Mouse (Mus musculus) hindbrain, embryonic 16.5 days (tissue): ENCODE measurements around the gene Cfap20. TPM values are rescaled to one million over a fixed set of nuclear protein-coding genes. Genes with fewer than 3 reads are reported as not detected.

Experiments
- ATAC-seq: fragments of 200-750 bp; cut with Nextera tagmentation; 2 replicates; pipeline ENCODE4 v1.8.0; 2017; ENCODE audit warnings: moderate TSS enrichment, moderate library complexity
- H3K27ac ChIP-seq: fragments of 300-500 bp; sonication (generic); 2 replicates; pipeline ENCODE4 v1.5.1; 2014; ENCODE audit warnings: low read depth, mild to moderate bottlenecking, control low read depth, low read length, moderate library complexity
- H3K27me3 ChIP-seq: fragments of 300-500 bp; sonication (generic); replicated peaks from 2 replicates; pipeline ENCODE4 v1.6.1; 2014; ENCODE audit warnings: low read length; ENCODE audit not compliant: control insufficient read depth, insufficient read depth
- H3K36me3 ChIP-seq: fragments of 300-500 bp; sonication (generic); 2 replicates; pipeline ENCODE4 v1.6.1; 2014; ENCODE audit warnings: mild to moderate bottlenecking, low read length, moderate library complexity, mixed read lengths; ENCODE audit not compliant: control insufficient read depth, insufficient read depth
- H3K4me1 ChIP-seq: fragments of 300-500 bp; sonication (generic); 2 replicates; pipeline ENCODE4 v1.6.1; 2014; ENCODE audit warnings: low read depth, low read length; ENCODE audit not compliant: control insufficient read depth, insufficient read depth
- H3K4me2 ChIP-seq: fragments of 300-500 bp; sonication (generic); 2 replicates; pipeline ENCODE4 v1.6.1; 2014; ENCODE audit warnings: mild to moderate bottlenecking, low read length, control low read depth, moderate library complexity
- H3K4me3 ChIP-seq: fragments of 300-500 bp; sonication (generic); 2 replicates; pipeline ENCODE4 v1.5.1; 2014; ENCODE audit warnings: mild to moderate bottlenecking, low read length, control low read depth, moderate library complexity
- H3K9ac ChIP-seq: fragments of 300-500 bp; sonication (generic); 2 replicates; pipeline ENCODE4 v1.6.1; 2014; ENCODE audit warnings: low read depth, mild to moderate bottlenecking, control low read depth, low read length, moderate library complexity
- H3K9me3 ChIP-seq: fragments of 300-500 bp; sonication (generic); 2 replicates; pipeline ENCODE4 v1.6.1; 2014; ENCODE audit warnings: mild to moderate bottlenecking, low read length, moderate library complexity; ENCODE audit not compliant: control insufficient read depth
- WGBS: fragments of 180-500 bp; shearing (Covaris S2); extraction: QIAGEN DNeasy Blood & Tissue Kit; methylation state at CpG from one replicate; pipeline ENCODE4 v1.1.7; 2014; 5-methylcytosine and 5-hydroxymethylcytosine counted together
- polyA plus RNA-seq: library from polyadenylated mRNA; unstranded; fragments of >200 nt; fragmentation: Nextera tagmentation; extraction: Ambion mirVana; gene quantifications from 2 replicates; pipeline ENCODE4 v1.2.1, GENCODE M21; 2015

Gene Cfap20
- polyA plus RNA-seq, 1 experiment from 2014 or later: 124 TPM

DNA sequence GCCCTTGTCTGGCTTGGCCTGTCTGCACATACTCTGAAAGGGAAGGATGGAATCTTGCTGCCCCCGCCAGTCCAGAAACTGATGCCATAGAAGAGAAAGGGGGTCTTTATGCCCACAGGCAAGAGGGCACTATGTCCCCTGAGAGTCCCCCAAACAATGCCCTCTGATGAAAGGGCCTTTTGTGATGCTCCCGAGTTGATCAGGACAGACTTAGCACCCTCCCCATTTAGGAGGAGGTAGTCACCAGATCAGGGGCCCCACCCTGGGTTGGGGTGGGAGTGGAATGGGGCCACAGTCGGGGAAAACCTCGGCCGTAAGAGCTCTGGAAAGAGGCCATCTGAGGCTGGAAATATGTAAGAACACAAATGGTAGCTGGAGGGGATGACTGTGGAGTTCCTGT lies 37.5 kb downstream of the Cfap20 start:
- H3K4me2 ChIP-seq: no peak overlapping the region
- ATAC-seq: 0 out of 2 replicates have a peak, but pooled peaks have one; percentile 46
- no peaks in the 10 kb centered on the region for H3K27me3 ChIP-seq
- H3K36me3 ChIP-seq: no peaks in the 10 kb centered on the region
- H3K27ac ChIP-seq: no peak overlapping the region
- H3K9ac ChIP-seq: no peak overlapping the region
- H3K4me1 ChIP-seq: no peaks in the 10 kb centered on the region
- no peak overlapping the region for H3K4me3 ChIP-seq
- WGBS: 49% methylated on average over 5 of the region's 5 CpGs
- H3K9me3 ChIP-seq: no peaks in the 10 kb centered on the region

DNA sequence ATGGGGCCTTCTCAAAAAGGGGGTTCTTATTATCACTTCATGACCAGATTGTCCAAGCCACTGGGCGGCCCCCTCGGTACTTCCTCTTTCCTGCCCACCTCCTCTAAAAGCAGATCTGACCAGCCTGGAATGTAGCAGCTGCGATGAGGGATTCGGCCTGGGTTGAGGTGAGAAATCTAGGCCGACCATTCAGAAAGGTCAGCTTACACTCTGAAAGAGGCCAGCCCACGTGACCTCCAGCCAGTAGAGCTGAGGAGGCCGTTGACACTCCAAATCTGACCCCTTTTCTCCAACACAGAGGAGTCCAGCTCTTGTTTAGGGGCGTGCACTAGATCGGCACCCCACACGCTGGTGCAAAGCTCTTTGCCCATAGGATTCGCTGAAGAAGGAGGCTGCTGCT lies 37.9 kb downstream of the Cfap20 start:
- Histone ChIP-seq H3K27ac (no peak overlapping the region), H3K4me2 (no peak overlapping the region), H3K9ac (no peak overlapping the region), H3K27me3 (no peaks in the 10 kb centered on the region), H3K4me1 (no peaks in the 10 kb centered on the region), H3K4me3 (no peak overlapping the region), H3K36me3 (no peaks in the 10 kb centered on the region), H3K9me3 (no peaks in the 10 kb centered on the region)
- WGBS: 65% methylated on average over 11 of the region's 11 CpGs
- no peak for ATAC-seq

DNA sequence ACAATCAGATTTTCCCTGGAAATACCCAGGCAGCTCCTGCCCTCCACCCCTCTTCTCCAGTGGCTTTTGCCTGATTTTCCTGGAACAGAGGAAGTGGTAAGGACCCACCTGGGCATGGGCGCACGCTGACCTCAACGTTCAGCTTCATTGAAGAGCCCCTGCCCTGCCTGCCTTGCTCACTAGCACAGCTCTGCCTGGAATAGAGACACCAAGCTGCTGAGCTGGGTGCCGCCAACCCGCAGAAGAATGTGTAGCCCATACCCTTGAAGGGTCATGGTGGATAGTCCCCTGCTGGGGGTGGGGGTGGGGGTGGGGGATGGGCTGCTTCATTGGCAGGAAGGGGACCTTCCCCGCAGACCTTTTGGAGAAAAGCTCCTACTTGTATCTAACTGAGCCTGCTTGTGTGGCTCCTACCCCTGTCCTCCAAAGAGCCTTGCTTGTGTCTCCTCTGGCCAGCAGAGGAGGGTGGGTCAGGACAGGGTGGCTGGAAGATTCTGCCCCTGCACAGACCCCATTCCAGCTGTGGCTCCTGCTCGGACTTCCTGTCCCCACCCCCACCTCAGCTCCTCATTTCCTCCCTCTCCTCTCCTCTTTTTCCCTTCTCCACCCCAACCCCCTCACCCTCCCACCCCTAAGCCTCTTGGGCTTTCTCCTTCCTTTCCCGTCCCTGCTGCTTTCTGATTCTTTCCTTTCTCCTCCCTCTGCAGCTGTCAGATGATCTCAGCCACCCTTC lies 39.3 kb downstream of the Cfap20 start:
- Histone ChIP-seq H3K36me3 (no peaks in the 10 kb centered on the region), H3K9ac (no peak overlapping the region), H3K4me2 (no peak overlapping the region), H3K9me3 (no peaks in the 10 kb centered on the region), H3K4me3 (no peak overlapping the region), H3K27ac (no peak overlapping the region), H3K4me1 (no peaks in the 10 kb centered on the region), H3K27me3 (no peaks in the 10 kb centered on the region)
- WGBS: 44% methylated on average over 8 of the region's 8 CpGs
- no peak for ATAC-seq

DNA sequence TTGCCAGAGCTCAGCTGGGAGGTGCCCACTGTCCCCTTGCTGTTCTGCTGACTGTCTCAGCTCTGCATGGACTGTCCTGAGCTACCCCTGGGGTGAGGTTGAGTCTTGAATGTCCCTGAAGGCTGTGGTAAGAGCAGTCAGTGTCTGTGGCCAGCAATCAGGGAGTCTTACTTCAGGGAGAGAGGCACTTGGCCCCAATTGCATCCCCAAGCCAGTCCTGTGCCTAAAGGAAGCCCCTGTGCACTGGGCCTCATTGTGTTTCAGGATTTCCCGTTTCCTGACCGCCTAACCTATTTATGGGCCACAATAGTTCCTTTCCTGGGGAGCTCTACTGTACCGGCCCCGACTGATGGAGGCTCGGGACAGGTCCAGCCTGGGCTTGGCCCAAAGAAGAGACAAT lies 42.1 kb downstream of the Cfap20 start:
- H3K9me3 ChIP-seq: no peaks in the 10 kb centered on the region
- H3K4me1 ChIP-seq: no peaks in the 10 kb centered on the region
- no peak for ATAC-seq
- no peak overlapping the region for H3K4me2 ChIP-seq
- 79% methylated on average over 5 of the region's 5 CpGs for WGBS
- no peak overlapping the region for H3K27ac ChIP-seq
- no peak overlapping the region for H3K9ac ChIP-seq
- no peaks in the 10 kb centered on the region for H3K27me3 ChIP-seq
- H3K4me3 ChIP-seq: no peak overlapping the region
- H3K36me3 ChIP-seq: no peaks in the 10 kb centered on the region

DNA sequence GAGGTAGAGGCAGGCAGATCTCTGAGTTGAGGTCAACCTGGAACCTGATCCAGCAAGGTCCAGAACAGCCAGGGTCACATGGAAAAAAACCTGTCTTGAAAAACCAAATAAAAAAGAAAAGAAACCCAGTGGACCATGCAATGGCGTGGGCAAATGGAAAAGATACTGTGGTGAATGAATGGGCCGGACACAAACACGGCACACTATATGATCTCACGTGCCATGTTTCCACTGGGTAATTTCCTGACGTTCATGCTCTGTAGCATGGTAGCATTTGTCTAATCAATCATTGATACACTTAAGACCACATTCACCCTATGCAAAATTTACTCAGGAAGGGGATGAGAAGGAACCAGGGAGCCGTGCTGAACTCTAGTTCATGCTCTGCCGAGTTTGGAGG lies 43.6 kb downstream of the Cfap20 start:
- Histone ChIP-seq H3K27me3 (no peaks in the 10 kb centered on the region), H3K9me3 (no peaks in the 10 kb centered on the region), H3K4me2 (no peak overlapping the region), H3K36me3 (no peaks in the 10 kb centered on the region), H3K4me3 (no peak overlapping the region), H3K27ac (no peak overlapping the region), H3K4me1 (no peaks in the 10 kb centered on the region), H3K9ac (no peak overlapping the region)
- WGBS: 80% methylated on average over 7 of the region's 7 CpGs
- ATAC-seq: no peak

DNA sequence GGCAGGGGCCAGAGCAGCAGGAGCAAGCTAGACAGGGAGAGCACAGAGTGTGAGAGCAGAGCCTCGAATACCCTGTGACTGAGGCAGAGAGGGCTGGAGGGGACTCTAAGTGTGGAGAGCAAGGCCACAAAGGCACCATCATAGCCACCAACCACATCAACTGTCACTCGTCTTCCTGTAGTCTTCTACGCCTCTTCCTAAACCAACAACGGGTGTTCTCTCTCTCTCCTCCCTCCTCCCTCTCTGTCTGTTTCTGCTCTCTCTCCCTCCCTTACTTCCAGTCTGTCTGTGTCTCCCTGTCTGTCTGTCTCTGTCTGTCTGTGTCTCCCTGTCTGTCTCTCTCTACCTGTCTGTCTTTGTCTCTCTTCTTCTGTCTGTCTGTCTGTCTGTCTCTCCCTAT lies 44.4 kb downstream of the Cfap20 start:
- Histone ChIP-seq H3K4me1 (no peaks in the 10 kb centered on the region), H3K27me3 (no peaks in the 10 kb centered on the region), H3K9me3 (no peaks in the 10 kb centered on the region), H3K4me2 (no peak overlapping the region), H3K9ac (no peak overlapping the region), H3K4me3 (no peak overlapping the region), H3K36me3 (no peaks in the 10 kb centered on the region), H3K27ac (no peak overlapping the region)
- ATAC-seq: no peak
- WGBS: 65% methylated on average over 4 of the region's 4 CpGs

DNA sequence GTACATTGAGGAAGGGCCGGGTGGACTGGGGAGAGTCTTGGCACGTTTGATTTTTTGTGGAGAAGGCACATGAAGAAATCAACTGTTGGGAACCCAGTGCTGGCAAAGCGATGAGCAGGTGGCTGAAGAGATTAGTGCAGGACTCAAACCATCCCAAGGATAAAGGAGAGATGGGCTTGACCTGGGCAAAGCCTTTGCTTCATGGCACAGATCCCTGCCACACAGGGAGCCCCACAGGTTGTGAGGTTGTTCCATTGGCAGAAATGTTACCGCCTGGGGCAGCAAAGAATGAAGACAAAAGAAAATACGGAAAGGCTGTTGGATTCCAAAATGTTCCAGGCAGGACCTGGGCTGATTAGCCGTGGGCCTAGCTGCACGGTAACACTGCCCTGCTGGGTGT lies 46.7 kb downstream of the Cfap20 start:
- H3K27me3 ChIP-seq: no peaks in the 10 kb centered on the region
- H3K4me2 ChIP-seq: no peak overlapping the region
- no peak overlapping the region for H3K9ac ChIP-seq
- H3K4me1 ChIP-seq: no peaks in the 10 kb centered on the region
- no peak overlapping the region for H3K27ac ChIP-seq
- WGBS: 76% methylated on average over 7 of the region's 7 CpGs
- H3K36me3 ChIP-seq: no peaks in the 10 kb centered on the region
- no peak overlapping the region for H3K4me3 ChIP-seq
- no peak for ATAC-seq
- H3K9me3 ChIP-seq: no peaks in the 10 kb centered on the region

DNA sequence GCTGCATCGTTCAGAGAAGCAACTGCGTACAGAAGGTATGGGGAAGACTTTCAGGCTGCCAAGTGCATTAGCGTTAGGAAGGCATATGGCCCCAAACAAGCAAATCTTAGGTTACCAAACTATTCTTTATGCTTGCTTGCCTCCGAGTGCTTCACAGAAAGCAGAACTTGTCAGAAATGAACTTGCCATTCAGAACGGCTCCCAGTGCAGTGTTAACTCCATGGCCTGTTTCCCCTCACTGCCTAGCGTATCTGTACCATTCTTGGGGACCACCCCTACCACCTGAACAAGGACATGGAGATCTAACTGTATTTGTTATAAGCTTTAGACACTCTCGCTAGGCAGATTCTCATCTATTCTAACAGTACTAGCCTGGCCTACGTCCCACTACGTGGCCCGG lies 47.4 kb downstream of the Cfap20 start:
- no peak overlapping the region for H3K4me2 ChIP-seq
- H3K9ac ChIP-seq: no peak overlapping the region
- H3K4me3 ChIP-seq: no peak overlapping the region
- ATAC-seq: no peak
- no peaks in the 10 kb centered on the region for H3K9me3 ChIP-seq
- no peaks in the 10 kb centered on the region for H3K36me3 ChIP-seq
- H3K4me1 ChIP-seq: no peaks in the 10 kb centered on the region
- 94% methylated on average over 10 of the region's 10 CpGs for WGBS
- no peaks in the 10 kb centered on the region for H3K27me3 ChIP-seq
- H3K27ac ChIP-seq: no peak overlapping the region

DNA sequence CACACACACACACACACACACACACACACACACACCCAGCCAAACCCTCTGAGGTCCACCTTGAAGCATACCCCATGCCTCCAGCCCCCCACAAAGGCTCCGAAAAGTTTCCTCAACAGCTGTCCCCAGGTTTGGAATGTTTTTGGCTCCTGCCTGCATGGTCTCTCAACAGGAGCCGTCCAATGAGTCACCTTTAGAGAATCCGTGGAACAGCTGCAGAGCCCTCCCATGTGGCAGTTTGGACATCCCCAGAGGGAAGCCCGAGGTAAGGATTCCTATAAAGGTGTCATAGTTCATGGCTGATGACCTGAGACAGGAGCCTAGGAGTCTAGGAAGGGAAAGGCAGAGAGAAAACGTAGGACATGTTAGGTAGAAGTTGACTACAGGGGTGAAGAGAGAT lies 48.6 kb downstream of the Cfap20 start:
- no peak overlapping the region for H3K9ac ChIP-seq
- H3K27me3 ChIP-seq: no peaks in the 10 kb centered on the region
- H3K4me3 ChIP-seq: no peak overlapping the region
- 80% methylated on average over 5 of the region's 5 CpGs for WGBS
- ATAC-seq: no peak
- no peaks in the 10 kb centered on the region for H3K36me3 ChIP-seq
- H3K4me1 ChIP-seq: no peaks in the 10 kb centered on the region
- no peak overlapping the region for H3K4me2 ChIP-seq
- no peak overlapping the region for H3K27ac ChIP-seq
- H3K9me3 ChIP-seq: no peaks in the 10 kb centered on the region

DNA sequence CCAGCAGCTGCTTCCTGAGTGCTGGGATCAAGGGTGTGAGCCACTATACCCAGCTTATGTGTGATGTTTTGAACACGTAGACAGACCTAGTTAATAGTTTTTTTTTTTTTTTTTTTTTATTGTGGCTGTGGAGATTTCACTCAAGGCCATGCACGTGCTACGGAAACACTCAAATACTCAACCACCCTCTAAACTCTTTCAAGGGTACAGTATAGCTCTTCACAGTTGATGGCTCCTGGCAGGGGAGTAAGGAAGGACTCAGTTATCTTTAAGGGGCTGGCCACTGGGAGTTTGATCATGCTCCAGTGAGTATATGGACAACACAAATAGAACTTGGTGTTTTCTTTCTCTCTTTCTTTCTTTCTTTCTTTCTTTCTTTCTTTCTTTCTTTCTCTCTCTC lies 50.2 kb downstream of the Cfap20 start:
- Histone ChIP-seq H3K9ac (no peak overlapping the region), H3K9me3 (no peaks in the 10 kb centered on the region), H3K27me3 (no peaks in the 10 kb centered on the region), H3K27ac (no peak overlapping the region), H3K36me3 (no peaks in the 10 kb centered on the region), H3K4me1 (no peaks in the 10 kb centered on the region), H3K4me2 (no peak overlapping the region), H3K4me3 (no peak overlapping the region)
- 89% methylated on average over 3 of the region's 3 CpGs for WGBS
- ATAC-seq: no peak
